In the genomic region with DNA sequence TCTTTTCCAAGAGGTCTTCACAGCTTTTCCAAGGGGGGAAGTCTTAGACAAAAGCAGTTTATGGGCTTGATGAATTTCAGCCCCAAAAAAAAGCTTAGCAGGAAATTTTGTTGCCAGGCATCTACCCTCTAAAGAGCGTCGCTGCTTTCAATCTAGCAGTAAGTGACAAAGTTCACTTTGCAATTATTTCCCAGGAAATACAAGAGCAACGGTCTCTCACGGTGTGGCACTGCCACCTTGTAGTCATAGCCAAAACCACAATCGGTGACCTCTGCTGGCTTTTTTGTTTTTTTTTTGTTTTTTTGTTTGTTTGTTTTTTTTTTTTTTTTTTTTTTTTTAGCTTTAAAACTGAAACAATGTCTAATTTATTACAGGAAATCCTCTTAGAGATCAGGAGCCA, we compare ENCODE assay signal across 25 mouse cellular contexts. TPM values are rescaled to one million over a fixed set of nuclear protein-coding genes. Genes with fewer than 3 reads are reported as not detected.
DNase-seq lines count a peak whose midpoint lies in the region; ATAC-seq and TF ChIP-seq lines count a peak whose summit lies in the region.
"Had no signal": no experiment of that assay in that cellular context is flagged by ENCODE, and none has a peak within 500 bp of the region (broad histone marks: within the 10 kb centered on the region; RNA-seq: fewer than 3 reads in every experiment).

No protein-coding gene starts in this region.

- H3K4me1 ChIP-seq in kidney, adult 2 months (ENCODE audit: control insufficient read depth, insufficient read depth, low read length): no peaks in the 10 kb centered on the region
- no peaks in the 10 kb centered on the region for H3K4me1 ChIP-seq in kidney, embryonic 15.5 days
- H3K4me1 ChIP-seq: forebrain, embryonic 13.5 days; heart, embryonic 10.5 days; heart, embryonic 15.5 days; hindbrain, embryonic 12.5 days; megakaryocyte, embryonic 14.5 days; midbrain, embryonic 12.5 days; neural tube, embryonic 12.5 days had no signal

- H3K27ac ChIP-seq in kidney, adult 2 months (ENCODE audit: insufficient read depth, low read depth, low read length): no peak overlapping the region
- H3K27ac ChIP-seq in kidney, embryonic 15.5 days: no peak overlapping the region
- no peak overlapping the region for H3K27ac ChIP-seq in layer of hippocampus, adult 2 months
- H3K27ac ChIP-seq: forebrain, embryonic 13.5 days; heart, embryonic 10.5 days; heart, embryonic 15.5 days; hindbrain, embryonic 12.5 days; midbrain, embryonic 12.5 days; neural tube, embryonic 12.5 days had no signal

- TF ChIP-seq CTCF in kidney, adult 2 months (conservative IDR thresholded peaks at IDR 0.05; ENCODE audit: insufficient read depth, insufficient read length, low read depth, low read length): peak; percentile 43
- 0 out of 2 replicates have a peak, but pooled peaks have one; percentile 14 for TF ChIP-seq CTCF in layer of hippocampus, adult 2 months (conservative IDR thresholded peaks at IDR 0.05)

- no peaks in the 10 kb centered on the region for H3K9me3 ChIP-seq in kidney, embryonic 15.5 days (replicated peaks)
- H3K9me3 ChIP-seq: forebrain, embryonic 13.5 days; heart, embryonic 10.5 days; heart, embryonic 15.5 days; hindbrain, embryonic 12.5 days; megakaryocyte, embryonic 14.5 days; midbrain, embryonic 12.5 days; neural tube, embryonic 12.5 days had no signal

- H3K36me3 ChIP-seq in kidney, adult 2 months (ENCODE audit: control insufficient read depth, insufficient read depth, low read length): no peaks in the 10 kb centered on the region
- no peaks in the 10 kb centered on the region for H3K36me3 ChIP-seq in kidney, embryonic 15.5 days
- H3K36me3 ChIP-seq: heart, embryonic 10.5 days; heart, embryonic 15.5 days; hindbrain, embryonic 12.5 days; midbrain, embryonic 12.5 days; neural tube, embryonic 12.5 days had no signal

- H3K4me3 ChIP-seq in kidney, adult 2 months (ENCODE audit: insufficient read depth, low read depth, low read length): no peak overlapping the region
- H3K4me3 ChIP-seq in kidney, embryonic 15.5 days (replicated peaks): no peak overlapping the region
- no peak overlapping the region for H3K4me3 ChIP-seq in layer of hippocampus, adult 2 months
- H3K4me3 ChIP-seq: forebrain, embryonic 13.5 days; heart, embryonic 10.5 days; heart, embryonic 15.5 days; hindbrain, embryonic 12.5 days; megakaryocyte, embryonic 14.5 days; midbrain, embryonic 12.5 days; myocyte; neural tube, embryonic 12.5 days had no signal

- H3K27me3 ChIP-seq in kidney, adult 2 months (replicated peaks; ENCODE audit: control insufficient read depth, insufficient read depth, low read length): no peaks in the 10 kb centered on the region
- no peaks in the 10 kb centered on the region for H3K27me3 ChIP-seq in kidney, embryonic 15.5 days
- H3K27me3 ChIP-seq: forebrain, embryonic 13.5 days; heart, embryonic 15.5 days; hindbrain, embryonic 12.5 days; megakaryocyte, embryonic 14.5 days; midbrain, embryonic 12.5 days; neural tube, embryonic 12.5 days had no signal

- no peak for ATAC-seq in kidney, embryonic 15.5 days (replicated peaks; ENCODE audit: low FRiP score)
- ATAC-seq: activated CD4-positive, CD25-positive, alpha-beta regulatory T cell, adult 4 months; forebrain, embryonic 13.5 days had no signal

- no peak for TF ChIP-seq POLR2A in kidney, adult 2 months (IDR thresholded peaks at IDR 0.05; ENCODE audit: low read depth, low read length)

- 38% methylated on average over 5 of the region's 5 CpGs for WGBS in kidney, adult 2 months
- WGBS in kidney, embryonic 15.5 days: 65% methylated on average over 5 of the region's 5 CpGs

- peak; percentile 42 for DNase-seq in kidney, adult 2 months
- DNase-seq in layer of hippocampus, adult 2 months (ENCODE audit: low spot score in 2 of 2): no peak
- DNase-seq in layer of hippocampus, postnatal 25 days (ENCODE audit: extremely low spot score in 1 of 2, low spot score in 1 of 2): no peak
- DNase-seq in kidney, postnatal 36 days: peak; percentile 20 to 35
- DNase-seq in right cerebral cortex, adult 18-20 months: no peak
- DNase-seq: adrenal gland, adult 2 months; adrenal gland, postnatal 36 days; B cell, adult 2 months; cerebellum, adult 18-20 months; cerebellum, postnatal 14 days; gastrocnemius, postnatal 10 days; layer of hippocampus, adult 9-11 months; liver; lung, adult 18-20 months; lung, postnatal 4 days had no signal

- H3K9ac ChIP-seq in kidney, embryonic 15.5 days: no peak overlapping the region
- H3K9ac ChIP-seq: forebrain, embryonic 13.5 days; heart, embryonic 15.5 days; hindbrain, embryonic 12.5 days; midbrain, embryonic 12.5 days; neural tube, embryonic 12.5 days had no signal

- no peak overlapping the region for H3K4me2 ChIP-seq in kidney, embryonic 15.5 days
- H3K4me2 ChIP-seq: forebrain, embryonic 13.5 days; heart, embryonic 15.5 days; hindbrain, embryonic 12.5 days; midbrain, embryonic 12.5 days; neural tube, embryonic 12.5 days had no signal

RNA-seq across cellular contexts. Expression of a gene that starts 39.2 kb away (rescaled TPM):
- 2.6 and 3.1 TPM in 2 replicates for polyA plus RNA-seq in kidney, adult 2 months (2012; rRNA removed)
- 37.8 and 39.1 TPM in 2 replicates for polyA plus RNA-seq in kidney, embryonic 15.5 days (2015; fragmentation: Nextera tagmentation; extraction: Ambion mirVana)
- 10 to 100 TPM; 11.3 to 14.5 TPM for total RNA-seq in layer of hippocampus, adult 2 months (2021)
- 10 to 100 TPM; 13.3 to 14.8 TPM for total RNA-seq in layer of hippocampus, postnatal 25 days (2021)

Comparison
In these comparisons a context has a peak if more than half of its experiments do, and no peak if none do; other contexts are left out.
1. DNase-seq: peak in kidney, adult 2 months (single experiment) and kidney, postnatal 36 days (2 of 2); none in layer of hippocampus, adult 2 months (0 of 2), layer of hippocampus, postnatal 25 days (0 of 2) and right cerebral cortex, adult 18-20 months (single experiment).